Mouse (Mus musculus): ENCODE measurements around the gene Taar7f. TPM values are rescaled to one million over a fixed set of nuclear protein-coding genes. Genes with fewer than 3 reads are reported as not detected.

The Taar7f gene
- total RNA-seq, 2 experiments from 2014 or later = not detected

Other genes starting within 250 kb of the Taar7f start
- gene Vnn3, start 198.0 kb upstream of the Taar7f start, total RNA-seq (2021) = not detected
- under 1 TPM; 0.36 to 0.69 TPM for gene Vnn1, start 154.8 kb upstream of the Taar7f start, total RNA-seq (2021)
- not detected for gene Taar1, start 129.2 kb upstream of the Taar7f start, total RNA-seq (2021)
- gene Taar2, start 110.9 kb upstream of the Taar7f start, total RNA-seq (2021) = not detected
- under 1 TPM in 1 of 2 experiments, not detected in 1; 0.34 TPM for gene Taar3, start 100.0 kb upstream of the Taar7f start, total RNA-seq (2021)
- gene Taar4, start 89.0 kb upstream of the Taar7f start, total RNA-seq (2021) = not detected
- not detected for gene Taar5, start 78.8 kb upstream of the Taar7f start, total RNA-seq (2021)
- not detected for gene Taar6, start 63.9 kb upstream of the Taar7f start, total RNA-seq (2021)
- not detected for gene Taar7a, start 56.0 kb upstream of the Taar7f start, total RNA-seq (2021)
- not detected for gene Taar7b, start 49.6 kb upstream of the Taar7f start, total RNA-seq (2021)
- not detected for gene Taar7d, start 22.3 kb upstream of the Taar7f start, total RNA-seq (2021)
- gene Taar7e, start 11.9 kb upstream of the Taar7f start, total RNA-seq (2021) = not detected
- not detected for gene Taar8a, start 27.0 kb downstream of the Taar7f start, total RNA-seq (2021)
- not detected for gene Taar8b, start 42.8 kb downstream of the Taar7f start, total RNA-seq (2021)
- not detected for gene Taar8c, start 52.4 kb downstream of the Taar7f start, total RNA-seq (2021)
- gene Taar9, start 60.0 kb downstream of the Taar7f start, total RNA-seq (2021) = not detected
- gene Stx7, start 99.8 kb downstream of the Taar7f start, total RNA-seq (2021) = 100 to 1,000 TPM; 190 to 199 TPM
- 1 to 10 TPM; 7.3 to 9.3 TPM for gene Moxd1, start 174.0 kb downstream of the Taar7f start, total RNA-seq (2021)

Measured in left cerebral cortex, postnatal 10 days (tissue).